Mouse (Mus musculus) midbrain, postnatal 0 days (tissue): ENCODE results near the gene Adamts14. TPM values are rescaled to one million over a fixed set of nuclear protein-coding genes. Genes with fewer than 3 reads are reported as not detected.

ENCODE experiments used
- ATAC-seq: fragments of 200-750 bp; cut with Nextera tagmentation; 2 replicates; pipeline ENCODE4 v1.8.0; 2017; ENCODE audit warnings: moderate number of reproducible peaks, mild to moderate bottlenecking, moderate TSS enrichment, moderate library complexity; ENCODE audit not compliant: low FRiP score
- DNase-seq: peaks from one replicate; pipeline ENCODE4 v3.0.0-alpha.2; 2015; ENCODE audit warnings: low spot score
- H3K27ac ChIP-seq: fragments of 300-500 bp; sonication (generic); 2 replicates; pipeline ENCODE4 v1.5.1; 2014; ENCODE audit warnings: low read depth, mild to moderate bottlenecking, low read length, mixed read lengths
- H3K27me3 ChIP-seq: fragments of 300-500 bp; sonication (generic); 2 replicates; pipeline ENCODE4 v1.6.1; 2014; ENCODE audit warnings: low read length, control low read depth, mixed read lengths; ENCODE audit not compliant: insufficient read depth
- H3K36me3 ChIP-seq: fragments of 300-500 bp; sonication (generic); 2 replicates; pipeline ENCODE4 v1.6.1; 2014; ENCODE audit warnings: low read length, control low read depth, mixed read lengths; ENCODE audit not compliant: insufficient read depth
- H3K4me1 ChIP-seq: fragments of 300-500 bp; sonication (generic); 2 replicates; pipeline ENCODE4 v1.6.1; 2014; ENCODE audit warnings: mild to moderate bottlenecking, control low read depth, antibody characterized with exemption, low read length, mixed read lengths; ENCODE audit not compliant: insufficient read depth
- H3K4me2 ChIP-seq: fragments of 300-500 bp; sonication (generic); 2 replicates; pipeline ENCODE4 v1.6.1; 2014; ENCODE audit warnings: low read depth, mild to moderate bottlenecking, low read length, mixed read lengths; ENCODE audit not compliant: poor library complexity, severe bottlenecking
- H3K4me3 ChIP-seq: fragments of 300-500 bp; sonication (generic); 2 replicates; pipeline ENCODE4 v1.5.1; 2014; ENCODE audit warnings: low read depth, mild to moderate bottlenecking, low read length, moderate library complexity
- H3K9ac ChIP-seq: fragments of 300-500 bp; sonication (generic); replicated peaks from 2 replicates; pipeline ENCODE4 v1.6.1; 2014; ENCODE audit warnings: mild to moderate bottlenecking, low read length, moderate library complexity, mixed read lengths; ENCODE audit not compliant: poor library complexity, severe bottlenecking
- H3K9me3 ChIP-seq: fragments of 300-500 bp; sonication (generic); 2 replicates; pipeline ENCODE4 v1.6.1; 2016; ENCODE audit warnings: low read length, control low read depth
- CTCF ChIP-seq: IDR thresholded peaks from 2 replicates; pipeline ENCODE4 v1.5.1; 2016; ENCODE audit warnings: antibody characterized with exemption, mild to moderate bottlenecking
- WGBS: fragments of 180-500 bp; shearing (Covaris S2); extraction: QIAGEN DNeasy Blood & Tissue Kit; methylation state at CpG from one replicate; pipeline ENCODE4 v1.1.7; 2014; 5-methylcytosine and 5-hydroxymethylcytosine counted together
- polyA plus RNA-seq: library from polyadenylated mRNA; unstranded; fragments of >200 nt; fragmentation: Nextera tagmentation; extraction: Ambion mirVana; gene quantifications from 2 replicates; pipeline ENCODE4 v1.2.1, GENCODE M21; 2015
- total RNA-seq: library from RNA; depleted of rRNA; stranded (reverse); fragments of >200 nt; gene quantifications from 2 replicates; pipeline ENCODE4 v1.2.3, GENCODE M21; 2014

Gene Adamts14
- total and polyA plus RNA-seq, 2 experiments from 2014 or later = 0.27 to 1.1 TPM

DNA sequence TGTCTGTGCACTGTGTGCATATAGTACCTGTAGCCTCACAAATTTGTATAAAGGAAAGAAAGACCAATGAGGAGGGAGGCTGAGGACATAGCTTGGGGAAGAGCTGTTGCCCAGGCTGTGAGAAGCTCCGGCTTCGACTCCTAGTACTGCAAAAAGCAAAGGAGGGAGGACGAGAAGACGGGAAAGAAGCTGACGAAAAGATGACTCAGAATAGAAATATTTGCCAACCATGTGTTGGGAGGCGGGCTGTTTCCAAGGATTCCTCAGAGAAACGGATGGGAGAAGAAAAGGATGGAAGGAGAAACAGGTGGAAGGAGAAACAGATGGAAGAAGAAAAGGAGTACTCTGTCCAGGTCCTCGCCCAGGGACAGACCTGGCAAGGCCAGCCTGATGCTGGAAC is 21.0 kb upstream of the Adamts14 start:
- Histone ChIP-seq H3K27ac (no peak overlapping the region), H3K27me3 (no peaks in the 10 kb centered on the region), H3K36me3 (no peaks in the 10 kb centered on the region), H3K4me2 (no peak overlapping the region), H3K4me1 (no peaks in the 10 kb centered on the region), H3K9me3 (no peaks in the 10 kb centered on the region), H3K4me3 (no peak overlapping the region), H3K9ac (no peak overlapping the region)
- ATAC-seq (no peak), DNase-seq (no peak)
- no peak for TF ChIP-seq CTCF
- 85% methylated on average over 8 of the region's 8 CpGs for WGBS

DNA sequence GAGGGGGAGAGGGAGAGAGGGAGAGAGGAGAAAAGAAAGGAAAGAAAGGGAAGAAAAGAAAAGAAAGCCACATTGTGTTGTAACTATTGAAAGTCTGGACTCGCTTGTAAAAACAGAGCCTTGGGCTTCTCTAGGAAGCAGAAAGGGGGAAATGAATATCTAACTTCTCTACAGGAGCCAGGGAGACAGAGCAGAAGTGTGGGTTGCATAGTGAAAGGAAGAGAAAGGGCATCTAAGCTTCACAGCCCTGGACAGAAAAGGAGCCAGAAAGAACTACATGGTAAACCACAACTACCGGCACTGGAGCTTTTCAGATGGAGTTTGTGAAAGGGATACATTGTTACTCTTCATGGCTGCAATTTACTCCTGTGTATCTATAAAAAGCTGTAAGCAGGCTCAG is 17.2 kb upstream of the Adamts14 start:
- Histone ChIP-seq H3K36me3 (no peaks in the 10 kb centered on the region), H3K27me3 (no peaks in the 10 kb centered on the region), H3K27ac (0 out of 2 replicates have a peak overlapping the region, but pooled peaks have one; percentile 12), H3K9ac (no peak overlapping the region), H3K4me2 (no peak overlapping the region), H3K9me3 (no peaks in the 10 kb centered on the region), H3K4me1 (no peaks in the 10 kb centered on the region), H3K4me3 (no peak overlapping the region)
- DNase-seq (no peak), ATAC-seq (no peak)
- WGBS = 39% methylated on average over 2 of the region's 2 CpGs
- TF ChIP-seq CTCF = no peak

DNA sequence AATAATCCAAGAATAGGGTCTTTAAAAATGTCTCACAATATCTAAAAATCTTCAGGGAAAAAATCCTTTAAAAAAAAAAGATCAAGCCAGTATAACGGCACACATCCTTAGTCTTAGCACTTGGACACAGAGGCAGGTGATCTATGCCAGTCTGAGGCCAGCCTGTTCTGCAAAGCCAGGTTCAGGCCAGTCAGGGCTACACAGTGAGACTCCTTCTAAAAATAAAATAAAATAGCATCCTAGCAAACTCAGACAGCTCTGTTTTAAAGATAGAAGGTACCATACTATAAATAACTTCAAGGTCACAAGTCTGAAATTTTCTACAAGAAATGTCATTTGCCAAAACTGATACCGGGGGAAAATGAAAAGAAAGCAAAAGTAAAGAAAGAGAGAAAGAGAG is 16.8 kb upstream of the Adamts14 start:
- Histone ChIP-seq H3K27ac (no peak overlapping the region), H3K27me3 (no peaks in the 10 kb centered on the region), H3K4me3 (no peak overlapping the region), H3K9ac (no peak overlapping the region), H3K9me3 (no peaks in the 10 kb centered on the region), H3K4me2 (no peak overlapping the region), H3K4me1 (no peaks in the 10 kb centered on the region), H3K36me3 (no peaks in the 10 kb centered on the region)
- no peak for ATAC-seq
- WGBS = 68% methylated on average over 2 of the region's 2 CpGs
- DNase-seq = no peak
- TF ChIP-seq CTCF = no peak

DNA sequence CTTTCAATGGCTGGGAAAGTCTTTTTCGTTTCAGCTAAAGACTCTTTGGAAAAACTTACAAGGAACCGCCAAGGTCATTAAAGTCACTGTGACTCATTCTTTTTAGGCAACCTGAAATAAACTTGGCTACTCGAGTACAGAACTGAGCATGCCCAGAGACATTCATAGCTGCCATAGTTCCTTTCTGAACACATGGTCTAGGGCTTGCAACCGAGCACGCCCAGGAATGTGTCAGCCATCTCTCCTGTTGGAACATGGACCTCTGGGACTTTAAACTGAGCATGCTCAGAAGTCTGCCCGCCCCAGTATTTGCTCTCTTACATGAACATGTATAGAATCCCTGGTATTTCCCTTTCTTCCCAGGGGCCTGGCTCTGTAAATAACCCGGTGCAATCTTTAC is 13.0 kb upstream of the Adamts14 start:
- Histone ChIP-seq H3K9me3 (no peaks in the 10 kb centered on the region), H3K4me1 (no peaks in the 10 kb centered on the region), H3K27ac (no peak overlapping the region), H3K36me3 (no peaks in the 10 kb centered on the region), H3K27me3 (no peaks in the 10 kb centered on the region), H3K9ac (no peak overlapping the region), H3K4me2 (no peak overlapping the region), H3K4me3 (no peak overlapping the region)
- ATAC-seq = no peak
- 60% methylated on average over 7 of the region's 7 CpGs for WGBS
- TF ChIP-seq CTCF = no peak
- DNase-seq = peak; percentile 28

DNA sequence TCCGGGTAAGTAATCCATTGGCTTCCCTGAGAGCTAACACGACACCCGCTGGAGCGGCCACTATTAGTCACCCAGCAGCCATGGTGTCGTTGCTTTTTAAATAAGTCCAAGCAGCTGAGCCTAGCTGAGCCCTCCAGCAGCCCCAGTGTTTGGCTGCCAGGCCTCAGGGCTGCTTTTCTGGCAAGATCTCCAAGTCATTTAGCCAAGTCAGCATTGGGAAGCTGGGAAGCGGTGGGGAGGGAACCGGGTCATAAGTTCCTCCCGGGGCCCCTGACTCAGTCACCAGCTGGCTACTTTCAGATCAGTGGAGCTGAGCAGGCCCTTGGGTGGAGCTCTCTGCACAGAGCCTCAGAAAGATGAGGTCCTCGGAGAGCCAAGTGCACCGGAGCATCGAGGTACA is 12.0 kb upstream of the Adamts14 start:
- DNase-seq (peak; percentile 77), ATAC-seq (no peak)
- no peak overlapping the region for H3K4me3 ChIP-seq
- no peaks in the 10 kb centered on the region for H3K9me3 ChIP-seq
- H3K9ac ChIP-seq = no peak overlapping the region
- H3K4me2 ChIP-seq = no peak overlapping the region
- WGBS = 73% methylated on average over 11 of the region's 11 CpGs
- H3K36me3 ChIP-seq = no peaks in the 10 kb centered on the region
- TF ChIP-seq CTCF = no peak
- no peaks in the 10 kb centered on the region for H3K4me1 ChIP-seq
- H3K27me3 ChIP-seq = no peaks in the 10 kb centered on the region
- no peak overlapping the region for H3K27ac ChIP-seq

DNA sequence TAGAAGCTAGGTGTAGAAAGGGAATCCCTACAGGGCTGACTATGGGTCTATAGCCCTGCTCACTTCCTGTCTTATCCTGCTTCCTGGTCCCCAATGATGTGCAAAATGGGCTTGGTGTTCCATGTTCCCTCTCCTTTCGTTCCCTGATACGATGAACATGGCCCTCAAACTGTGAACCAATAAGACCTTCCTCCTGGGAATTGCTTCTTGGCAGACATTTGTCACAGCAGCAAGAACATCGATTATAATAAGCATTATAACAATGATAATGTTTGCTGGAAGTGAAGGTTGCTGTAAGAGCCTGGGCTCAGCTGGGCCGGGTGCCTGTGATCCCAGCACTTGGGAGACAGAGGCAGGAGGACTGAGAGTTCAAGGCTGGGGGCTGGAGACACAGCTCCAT is 11.1 kb upstream of the Adamts14 start:
- Histone ChIP-seq H3K4me1 (no peaks in the 10 kb centered on the region), H3K9ac (no peak overlapping the region), H3K9me3 (no peaks in the 10 kb centered on the region), H3K27me3 (no peaks in the 10 kb centered on the region), H3K4me3 (no peak overlapping the region), H3K36me3 (no peaks in the 10 kb centered on the region), H3K27ac (no peak overlapping the region), H3K4me2 (no peak overlapping the region)
- TF ChIP-seq CTCF = no peak
- ATAC-seq (no peak), DNase-seq (no peak)
- 93% methylated on average over 4 of the region's 4 CpGs for WGBS
